Mouse (Mus musculus) erythroblast, embryonic 14.5 days (primary cell): ENCODE data around the gene Klf12. TPM values are rescaled to one million over a fixed set of nuclear protein-coding genes. Genes with fewer than 3 reads are reported as not detected.

Experiments
- H3K27me3 ChIP-seq: 2 replicates; pipeline ENCODE4 v1.6.1; 2012; ENCODE audit warnings: inconsistent platforms; ENCODE audit not compliant: control insufficient read depth
- H3K36me3 ChIP-seq: 2 replicates; pipeline ENCODE4 v1.6.1; 2012; ENCODE audit warnings: mild to moderate bottlenecking, inconsistent platforms; ENCODE audit not compliant: control insufficient read depth
- H3K4me1 ChIP-seq: 2 replicates; pipeline ENCODE4 v1.6.1; 2012; ENCODE audit warnings: inconsistent platforms; ENCODE audit not compliant: control insufficient read depth
- H3K4me3 ChIP-seq: replicated peaks from 2 replicates; pipeline ENCODE3; 2012; ENCODE audit warnings: moderate library complexity, mild to moderate bottlenecking, inconsistent platforms
- H3K9me3 ChIP-seq: 2 replicates; pipeline ENCODE4 v1.6.1; 2012; ENCODE audit warnings: low read length, inconsistent platforms, mixed read lengths; ENCODE audit not compliant: control insufficient read depth
- GATA1 ChIP-seq: IDR thresholded peaks from 2 replicates; pipeline ENCODE4 v1.6.1; 2012; ENCODE audit warnings: low read length, inconsistent platforms, mixed read lengths
- TAL1 ChIP-seq: IDR thresholded peaks from 3 replicates; pipeline ENCODE4 v1.6.1; 2012; ENCODE audit warnings: low read length, inconsistent platforms, mixed read lengths
- polyA plus RNA-seq: library from polyadenylated mRNA; stranded (reverse); fragments of >175 nt; gene quantifications from 2 replicates; pipeline ENCODE4 v1.2.3, GENCODE M21; 2012

The Klf12 gene
- polyA plus RNA-seq, 1 experiment, result not detected

- TF ChIP-seq GATA1, result no peak
- no peak for TF ChIP-seq TAL1
- Histone ChIP-seq H3K27me3 (no peaks in the 10 kb centered on the region), H3K4me3 (no peak overlapping the region), H3K9me3 (no peaks in the 10 kb centered on the region), H3K36me3 (no peaks in the 10 kb centered on the region), H3K4me1 (no peaks in the 10 kb centered on the region)
Observed at GRCm38 (mm10) chr14:99967920-99968319, 316.6 kb downstream of the Klf12 start.

GRCm38 (mm10) chr14:99960500-99961229 lies 323.8 kb downstream of the Klf12 start:
- H3K36me3 ChIP-seq, result no peaks in the 10 kb centered on the region
- TF ChIP-seq TAL1, result no peak
- TF ChIP-seq GATA1, result no peak
- H3K9me3 ChIP-seq, result no peaks in the 10 kb centered on the region
- no peak overlapping the region for H3K4me3 ChIP-seq
- H3K27me3 ChIP-seq, result no peaks in the 10 kb centered on the region
- no peaks in the 10 kb centered on the region for H3K4me1 ChIP-seq

- Histone ChIP-seq H3K4me3 (no peak overlapping the region), H3K27me3 (no peaks in the 10 kb centered on the region), H3K9me3 (no peaks in the 10 kb centered on the region; the same call in 1 of the 2 replicates), H3K4me1 (no peaks in the 10 kb centered on the region), H3K36me3 (no peaks in the 10 kb centered on the region)
- TF ChIP-seq GATA1, result no peak
- no peak for TF ChIP-seq TAL1
Observed at GRCm38 (mm10) chr14:99955133-99955532, 329.3 kb downstream of the Klf12 start.

GRCm38 (mm10) chr14:99944221-99945108 lies 340.0 kb downstream of the Klf12 start:
- H3K36me3 ChIP-seq, result no peaks in the 10 kb centered on the region; the same call in 1 of the 2 replicates
- TF ChIP-seq GATA1 (no peak), TAL1 (no peak)
- H3K9me3 ChIP-seq, result no peaks in the 10 kb centered on the region

GRCm38 (mm10) chr14:99943156-99943555 lies 341.3 kb downstream of the Klf12 start:
- TF ChIP-seq GATA1 (no peak), TAL1 (no peak)
- no peaks in the 10 kb centered on the region for H3K9me3 ChIP-seq

More at GRCm38 (mm10) chr14:99944221-99945108, 340.0 kb downstream of the Klf12 start:
- no peaks in the 10 kb centered on the region for H3K27me3 ChIP-seq
- no peak overlapping the region for H3K4me3 ChIP-seq
- no peaks in the 10 kb centered on the region for H3K4me1 ChIP-seq

GRCm38 (mm10) chr14:99933456-99933855 lies 351.0 kb downstream of the Klf12 start:
- Histone ChIP-seq H3K9me3 (no peaks in the 10 kb centered on the region), H3K4me1 (no peaks in the 10 kb centered on the region), H3K4me3 (no peak overlapping the region), H3K27me3 (no peaks in the 10 kb centered on the region), H3K36me3 (no peaks in the 10 kb centered on the region)
- TF ChIP-seq GATA1 (no peak), TAL1 (no peak)

More at GRCm38 (mm10) chr14:99943156-99943555, 341.3 kb downstream of the Klf12 start:
- Histone ChIP-seq H3K36me3 (no peaks in the 10 kb centered on the region), H3K27me3 (no peaks in the 10 kb centered on the region), H3K4me3 (no peak overlapping the region), H3K4me1 (no peaks in the 10 kb centered on the region)

- Histone ChIP-seq H3K27me3 (no peaks in the 10 kb centered on the region), H3K4me3 (no peak overlapping the region), H3K4me1 (no peaks in the 10 kb centered on the region), H3K36me3 (no peaks in the 10 kb centered on the region), H3K9me3 (no peaks in the 10 kb centered on the region)
- TF ChIP-seq GATA1, result no peak
- TF ChIP-seq TAL1, result no peak
Observed at GRCm38 (mm10) chr14:99931879-99932278, 352.6 kb downstream of the Klf12 start.

GRCm38 (mm10) chr14:99911912-99912311 lies 372.6 kb downstream of the Klf12 start:
- Histone ChIP-seq H3K4me1 (no peaks in the 10 kb centered on the region), H3K36me3 (no peaks in the 10 kb centered on the region), H3K27me3 (no peaks in the 10 kb centered on the region), H3K9me3 (no peaks in the 10 kb centered on the region), H3K4me3 (no peak overlapping the region)
- no peak for TF ChIP-seq GATA1
- no peak for TF ChIP-seq TAL1

- Histone ChIP-seq H3K4me3 (no peak overlapping the region), H3K36me3 (no peaks in the 10 kb centered on the region), H3K27me3 (no peaks in the 10 kb centered on the region), H3K4me1 (no peaks in the 10 kb centered on the region), H3K9me3 (no peaks in the 10 kb centered on the region)
- TF ChIP-seq GATA1 (no peak), TAL1 (no peak)
Observed at GRCm38 (mm10) chr14:99910876-99911275, 373.6 kb downstream of the Klf12 start.
